Mouse (Mus musculus): ENCODE data around the gene Setdb2.

GRCm38 (mm10) chr14:59485247-59485810, 44.6 kb upstream of the Setdb2 start:
- TF ChIP-seq CTCF (IDR thresholded peaks at IDR 0.05; ENCODE audit: extremely low read depth, insufficient read depth, insufficient read length, insufficient replicate concordance) (no peak), POLR2A (IDR thresholded peaks at IDR 0.05; ENCODE audit: low read depth, low read length) (no peak)
